Mouse (Mus musculus) MN1 (cell line): ENCODE measurements around the gene Rapgef5.

Source experiments
- DNase-seq: peaks from one replicate; pipeline ENCODE4 v3.0.0-alpha.2; 2016; ENCODE audit warnings: low spot score

The Rapgef5 gene

DNA sequence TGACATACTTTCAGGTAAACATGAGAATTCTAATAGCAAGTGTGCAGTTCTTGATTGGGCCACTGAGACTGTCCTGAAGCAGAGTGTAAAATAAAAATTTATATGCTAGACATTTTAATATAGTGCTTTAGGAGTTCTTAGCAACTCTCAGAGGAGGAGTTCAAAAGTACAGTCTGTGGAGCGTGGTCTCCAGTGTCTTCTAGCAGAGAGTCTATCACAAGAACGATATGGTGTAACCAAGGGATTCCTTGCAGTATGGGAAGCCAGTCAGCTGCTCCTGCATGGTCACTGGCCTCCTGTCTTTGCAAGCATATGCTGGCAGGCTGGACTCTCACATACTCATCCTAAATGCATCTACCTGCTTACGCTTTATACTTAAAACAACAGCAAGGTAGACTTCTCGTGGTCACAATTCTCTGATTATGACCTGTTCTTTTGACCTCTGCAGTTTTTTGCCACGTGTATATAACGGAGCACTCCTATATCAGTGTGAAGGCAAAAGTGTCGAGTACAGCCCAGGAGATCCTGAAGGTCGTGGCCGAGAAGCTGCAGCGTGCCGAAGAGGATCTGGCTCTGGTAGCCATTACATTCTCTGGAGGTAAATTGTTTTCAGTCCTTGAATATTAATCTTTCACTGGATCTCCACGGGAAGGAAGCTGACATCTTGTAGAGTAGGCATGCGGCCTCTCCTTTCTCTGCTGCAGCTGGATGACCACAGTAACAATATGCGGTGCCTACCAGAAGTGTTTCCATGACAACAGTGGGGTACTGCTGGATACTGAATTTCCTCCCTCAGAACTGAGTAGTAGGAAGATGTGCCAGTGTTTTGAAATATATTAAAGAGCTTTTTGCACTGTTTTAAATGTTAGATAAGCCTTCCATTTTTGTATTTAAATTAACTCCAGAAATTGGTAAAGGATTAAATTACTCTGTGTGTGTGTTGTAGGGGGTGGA, 204.8 kb downstream of the Rapgef5 start:
- DNase-seq: no peak

DNA sequence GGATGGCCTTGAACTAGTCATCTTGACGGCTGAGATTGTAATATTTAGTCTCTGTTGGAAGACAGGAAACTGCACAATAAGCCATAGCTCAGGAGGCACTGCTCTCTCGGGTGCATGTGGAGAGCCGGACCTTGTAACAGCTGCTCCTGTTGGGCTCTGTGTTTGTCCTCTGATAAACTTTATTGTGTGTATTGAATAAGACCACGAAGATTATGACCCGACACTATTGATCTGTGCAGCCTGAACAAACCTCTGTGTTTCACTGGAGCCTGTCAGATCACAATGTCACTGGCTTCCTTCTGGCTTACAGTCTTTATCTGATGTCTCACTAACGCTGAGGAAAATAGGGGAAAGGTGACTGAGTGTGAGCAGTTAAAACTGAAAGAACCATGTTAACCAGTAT, 205.5 kb downstream of the Rapgef5 start:
- no peak for DNase-seq

DNA sequence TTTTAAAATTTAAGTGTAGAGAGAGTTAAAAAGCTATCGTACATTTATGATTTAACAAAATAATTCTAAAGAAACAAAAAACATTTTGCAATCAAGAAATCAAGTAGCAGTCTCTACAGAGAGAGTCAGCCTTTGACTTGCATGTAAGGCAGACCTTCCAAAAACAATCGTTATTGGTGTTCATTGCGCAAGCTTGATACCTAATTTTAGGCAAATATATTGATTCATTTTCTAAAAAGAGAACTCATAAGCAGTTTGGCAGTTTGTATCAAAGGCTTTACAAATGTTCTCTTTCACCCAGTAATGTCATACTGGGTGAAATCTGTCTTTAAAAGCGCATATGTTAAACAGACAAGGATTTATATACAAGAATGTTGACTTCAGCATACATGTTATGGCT, 208.7 kb downstream of the Rapgef5 start:
- no peak for DNase-seq

DNA sequence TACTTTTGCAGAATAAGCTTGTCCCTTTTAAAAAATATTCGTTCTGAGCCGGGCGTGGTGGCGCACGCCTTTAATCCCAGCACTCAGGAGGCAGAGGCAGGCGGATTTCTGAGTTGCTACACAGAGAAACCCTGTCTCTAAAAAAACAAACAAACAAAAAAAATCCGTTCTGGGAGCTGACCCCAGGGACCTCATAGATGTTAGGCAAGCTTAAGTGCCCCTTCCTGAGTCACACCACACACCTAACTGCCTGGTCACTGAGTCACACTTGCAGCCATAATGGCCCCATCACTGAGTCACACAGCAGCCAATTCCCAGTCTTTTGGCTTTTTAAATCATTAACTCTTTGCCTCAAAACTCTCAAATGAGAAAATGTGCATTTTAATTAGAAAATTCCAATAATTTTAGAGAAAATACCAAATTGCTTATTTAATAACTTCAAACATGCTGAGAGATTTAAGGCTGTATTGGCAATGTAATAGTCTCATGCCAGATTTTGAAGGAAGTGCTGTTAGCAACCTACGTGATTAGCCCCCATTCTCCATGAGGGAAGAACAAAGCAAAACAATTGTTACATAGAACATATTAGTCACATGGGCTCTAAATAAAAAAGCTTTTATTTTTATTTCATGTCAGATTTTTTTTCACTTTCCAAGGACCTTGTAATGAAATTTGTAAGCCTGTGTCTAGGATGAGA, 211.3 kb downstream of the Rapgef5 start:
- DNase-seq: peak; percentile 27

DNA sequence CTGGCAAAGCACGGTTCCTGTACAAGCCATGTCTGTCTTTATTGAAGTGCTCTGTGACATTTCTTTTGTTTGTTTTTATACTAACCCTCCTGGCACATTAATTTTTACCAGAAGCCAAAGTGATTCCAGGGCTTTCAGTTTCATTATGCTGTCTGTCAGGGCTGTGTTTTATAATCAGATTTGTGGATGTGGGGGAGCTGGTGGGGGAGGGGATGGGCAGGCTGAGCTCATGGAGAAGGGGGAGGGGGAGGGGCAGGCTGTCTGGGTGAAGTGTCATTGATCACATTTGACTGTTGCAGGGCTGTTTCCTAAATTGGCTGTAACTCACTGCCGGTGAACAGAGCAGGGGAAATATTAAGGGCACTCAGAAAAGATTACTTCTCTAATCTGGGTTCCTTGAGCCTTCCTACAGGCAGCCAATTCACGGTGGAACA, 211.9 kb downstream of the Rapgef5 start:
- DNase-seq: peak; percentile 59

DNA sequence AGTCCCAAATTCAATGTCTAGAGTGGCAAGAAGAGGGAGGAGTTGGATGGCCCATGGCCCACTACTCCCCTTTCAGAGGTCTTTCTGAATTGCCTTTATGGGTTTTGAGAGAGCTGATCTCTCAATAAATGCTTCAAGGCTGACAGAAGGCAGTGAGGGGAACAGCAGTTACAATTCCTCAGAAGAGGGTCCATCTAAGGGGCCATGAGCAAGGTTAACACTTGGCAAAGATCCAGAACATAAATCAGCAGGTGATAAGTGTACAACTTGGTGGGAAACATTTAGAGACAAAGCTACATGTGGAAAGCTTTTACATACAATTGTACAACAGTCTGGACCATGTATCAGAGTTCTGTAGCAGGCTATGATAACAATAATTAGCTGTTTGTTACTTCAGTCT, 217.3 kb downstream of the Rapgef5 start:
- DNase-seq: no peak

DNA sequence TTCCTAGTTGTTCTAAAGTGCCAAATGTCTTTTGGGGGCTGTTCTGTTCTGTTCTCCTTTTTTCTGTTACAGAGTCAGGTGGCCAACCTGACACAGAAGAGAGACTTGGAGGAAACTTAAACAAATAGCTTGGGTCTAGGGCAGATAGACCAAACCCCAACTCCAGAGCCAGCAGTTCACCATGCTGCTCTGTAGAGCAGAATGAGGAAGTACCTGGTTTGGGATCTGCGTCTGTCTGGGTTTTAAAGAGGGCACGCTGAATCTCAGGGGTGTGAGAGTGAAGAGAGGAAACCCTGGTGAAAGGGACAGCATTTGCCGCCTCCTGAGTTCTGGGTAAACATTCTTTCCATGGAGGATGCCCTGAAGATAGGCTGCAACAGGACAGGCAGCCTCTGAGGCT, 219.9 kb downstream of the Rapgef5 start:
- DNase-seq: no peak

DNA sequence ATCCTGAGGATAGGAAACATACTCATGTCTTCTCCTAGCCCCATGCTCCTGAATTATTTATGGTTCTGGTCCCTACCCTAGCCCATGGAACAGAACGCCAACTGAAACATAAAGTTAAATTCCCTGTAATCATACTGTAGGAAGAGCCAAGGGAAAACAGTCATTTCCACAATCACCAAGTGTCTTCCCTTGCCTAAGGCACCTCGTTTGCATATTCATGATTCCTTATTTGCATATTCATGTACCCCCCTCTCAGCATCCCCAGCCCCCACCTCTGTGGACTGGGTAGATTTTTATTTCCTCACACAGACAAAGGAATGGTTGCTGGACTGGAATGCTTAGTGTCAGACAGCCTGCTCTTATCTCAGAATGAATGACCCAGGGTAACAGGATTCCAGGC, 220.6 kb downstream of the Rapgef5 start:
- DNase-seq: no peak

DNA sequence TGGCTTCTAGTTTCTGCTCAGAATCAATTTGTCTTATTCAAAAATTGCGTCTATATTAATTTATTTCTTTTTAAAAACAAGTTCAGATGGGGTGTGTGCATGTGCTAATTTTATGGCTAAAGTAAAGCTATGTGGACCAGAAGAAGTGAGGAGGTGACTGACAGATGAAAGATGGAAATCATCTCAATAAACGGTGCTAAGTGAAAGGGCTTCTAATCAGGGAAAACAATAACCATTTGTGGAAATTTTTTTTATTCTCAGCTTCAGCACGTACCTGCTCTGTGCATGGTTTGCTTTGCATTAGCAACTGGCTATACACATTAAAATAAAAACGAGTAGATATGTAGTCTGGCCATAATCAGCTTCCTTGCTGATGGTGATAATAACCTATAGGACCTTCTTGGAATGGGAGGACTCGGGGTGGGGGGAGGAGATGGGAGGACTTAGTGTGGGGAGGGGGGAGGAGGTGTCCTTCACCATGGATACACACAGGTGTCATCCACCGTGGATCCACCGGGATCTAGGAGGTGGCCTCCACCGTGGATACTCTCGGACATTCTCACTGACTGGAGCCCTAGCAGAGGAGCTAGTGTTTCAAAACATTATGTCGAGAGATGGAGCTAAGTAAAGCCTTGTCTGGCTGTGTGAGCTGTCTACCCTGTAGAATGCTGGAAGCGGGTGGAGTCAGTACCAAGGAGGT, 221.2 kb downstream of the Rapgef5 start:
- no peak for DNase-seq

DNA sequence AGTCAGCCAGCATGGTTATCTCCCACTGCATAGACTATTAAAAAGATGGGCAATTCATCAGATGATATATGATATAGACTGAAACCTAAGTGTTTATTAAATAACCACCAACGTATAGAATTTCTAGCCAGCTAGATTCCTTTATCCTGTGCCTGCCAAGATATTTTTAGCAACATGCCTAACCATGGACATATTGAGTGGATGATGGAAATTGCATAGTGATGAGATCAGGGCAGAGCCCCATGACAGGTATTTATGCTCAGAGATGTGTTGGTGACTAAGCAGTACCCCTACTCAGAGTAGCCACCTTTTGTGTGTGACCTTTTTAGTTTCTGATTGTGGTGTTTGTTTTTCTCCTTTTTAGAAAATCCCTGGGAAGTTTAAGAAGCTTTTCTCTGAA, 226.2 kb downstream of the Rapgef5 start:
- DNase-seq: no peak

DNA sequence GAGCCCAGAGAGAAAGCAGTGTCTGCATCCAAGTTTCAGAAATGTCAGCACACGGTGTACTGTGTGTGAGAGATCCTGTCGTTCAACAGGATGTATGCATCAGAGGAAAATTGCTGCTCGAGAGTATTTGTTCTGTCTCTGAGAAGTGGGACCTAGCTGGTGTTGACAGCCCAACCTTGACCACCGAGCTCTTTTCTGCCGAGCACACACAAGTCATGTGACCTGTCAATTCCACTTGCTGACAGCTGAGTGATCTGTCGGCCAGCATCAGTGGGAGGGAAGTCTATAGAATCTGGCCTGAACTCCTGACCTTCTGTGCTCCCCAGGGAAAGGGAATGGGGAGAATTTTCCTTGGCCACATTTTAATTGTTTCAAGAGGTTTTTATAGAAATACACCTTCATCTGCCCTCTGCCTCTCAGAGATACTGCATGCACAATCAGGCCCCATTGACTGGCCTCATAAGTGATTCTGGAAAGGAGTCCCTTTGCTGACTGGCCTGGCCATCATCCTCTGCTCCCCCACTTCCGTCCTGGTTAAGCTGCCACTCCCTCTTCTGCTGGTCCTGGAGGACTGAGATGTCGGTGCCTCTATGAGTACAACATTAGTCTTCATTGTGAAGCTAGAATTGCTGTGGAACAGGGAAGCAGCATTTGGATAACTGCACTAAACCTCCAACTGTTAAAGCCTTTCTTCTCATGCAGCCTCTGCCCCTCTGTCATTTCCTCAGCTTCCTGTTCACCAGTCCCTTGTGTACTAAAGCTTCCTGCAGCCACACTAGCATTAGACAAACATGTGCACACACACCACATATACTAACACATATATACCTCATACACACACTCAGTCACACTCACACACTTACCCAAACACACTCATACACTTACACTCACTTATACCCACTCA, 228.6 kb downstream of the Rapgef5 start:
- no peak for DNase-seq

DNA sequence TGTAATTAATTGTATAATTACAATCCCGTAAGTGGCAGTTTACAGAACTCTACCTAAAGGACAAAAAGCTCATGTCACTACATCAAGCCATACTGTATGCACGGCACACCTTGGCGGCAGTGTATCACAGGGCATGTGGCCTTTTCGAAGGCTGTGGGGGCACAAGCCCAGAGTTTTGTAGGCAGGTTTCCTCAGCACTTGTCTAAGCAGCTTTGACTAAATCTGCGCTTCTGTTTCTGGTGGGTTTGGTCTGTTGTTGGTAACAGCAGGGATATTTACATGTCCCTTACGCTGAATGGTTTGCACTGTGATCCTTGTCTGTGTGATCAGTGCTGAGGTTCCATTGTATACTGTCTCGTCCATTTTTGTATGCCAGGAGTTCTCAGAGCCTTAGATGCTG, 230.3 kb downstream of the Rapgef5 start:
- no peak for DNase-seq

DNA sequence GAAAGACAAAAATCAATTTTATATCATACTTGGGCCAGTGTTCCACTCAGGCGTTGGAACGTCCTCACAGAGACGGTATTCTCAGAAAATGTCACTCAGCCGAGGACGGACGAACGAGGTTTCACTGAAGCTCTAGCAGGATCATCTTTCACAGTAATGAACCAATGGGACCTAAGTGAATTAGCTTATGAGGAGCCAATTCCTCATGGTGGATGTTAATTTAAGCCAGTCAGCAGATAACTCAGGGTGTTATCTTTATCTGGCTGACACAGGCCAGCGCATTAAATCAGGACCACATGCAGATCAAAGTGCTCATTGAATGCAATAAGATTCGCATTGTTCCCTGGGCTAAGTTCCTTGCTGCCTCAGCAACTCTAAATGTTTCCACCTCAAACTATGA, 234.8 kb downstream of the Rapgef5 start:
- DNase-seq: peak; percentile 37

DNA sequence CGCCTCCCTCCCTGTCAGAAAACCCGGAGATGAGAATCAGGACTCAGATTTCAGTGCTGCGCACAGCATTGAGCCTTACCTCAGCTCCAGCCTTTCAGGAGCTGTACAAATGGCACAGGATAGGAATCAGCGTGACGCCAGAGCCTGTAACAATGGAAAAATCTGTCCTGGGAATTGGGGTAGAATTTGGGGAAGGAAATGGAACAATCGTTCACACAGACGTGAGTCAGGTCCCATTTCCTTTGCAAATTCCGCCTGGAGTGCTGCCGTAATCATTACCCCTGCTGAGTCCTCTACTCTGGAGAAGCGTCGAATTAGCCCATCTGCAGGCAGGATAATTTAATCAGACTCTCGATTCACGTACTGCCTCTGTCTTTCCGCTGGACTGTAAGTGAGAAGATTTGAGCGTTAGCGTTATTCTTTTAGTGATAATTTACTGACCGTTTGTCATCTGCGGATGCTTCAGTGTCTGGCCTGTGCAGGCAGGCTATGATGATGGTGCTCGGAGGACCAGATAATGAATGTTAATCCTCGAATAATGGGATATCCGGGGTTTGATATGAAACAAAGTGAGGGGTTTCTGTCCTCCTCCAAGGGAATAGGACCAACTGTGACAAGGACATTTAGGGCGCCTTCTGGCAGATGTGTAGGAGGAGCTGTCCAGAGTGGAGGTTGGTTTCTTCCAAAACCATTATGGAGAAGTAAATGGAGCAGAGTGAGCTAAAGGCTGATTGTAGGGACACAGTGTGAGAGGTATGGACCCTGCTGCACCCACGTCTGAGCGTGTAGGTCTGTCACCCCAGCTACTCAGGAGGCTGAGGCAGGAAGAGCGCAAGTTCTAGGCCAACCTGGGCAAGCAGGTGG, 235.5 kb downstream of the Rapgef5 start:
- DNase-seq: peak; percentile 85

DNA sequence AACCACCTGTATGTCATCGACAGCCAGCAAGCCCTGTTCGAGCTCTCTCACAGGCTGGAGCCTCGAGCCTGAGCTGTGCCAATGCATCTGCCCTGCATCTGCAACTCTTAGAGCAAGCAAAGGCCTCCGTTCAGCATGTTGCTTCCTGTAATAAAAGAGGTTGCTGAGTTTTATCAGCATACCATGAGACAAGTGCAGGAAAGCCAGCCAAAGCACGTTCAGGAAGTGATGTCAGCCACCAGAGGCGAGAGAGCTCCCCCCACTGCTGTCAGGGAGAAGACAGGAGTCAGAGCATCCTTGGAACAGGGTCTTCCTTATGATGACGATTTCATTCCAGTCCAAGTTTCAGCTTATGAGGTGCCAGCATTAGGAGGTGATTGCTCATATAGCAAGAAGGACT, 239.7 kb downstream of the Rapgef5 start:
- DNase-seq: no peak

DNA sequence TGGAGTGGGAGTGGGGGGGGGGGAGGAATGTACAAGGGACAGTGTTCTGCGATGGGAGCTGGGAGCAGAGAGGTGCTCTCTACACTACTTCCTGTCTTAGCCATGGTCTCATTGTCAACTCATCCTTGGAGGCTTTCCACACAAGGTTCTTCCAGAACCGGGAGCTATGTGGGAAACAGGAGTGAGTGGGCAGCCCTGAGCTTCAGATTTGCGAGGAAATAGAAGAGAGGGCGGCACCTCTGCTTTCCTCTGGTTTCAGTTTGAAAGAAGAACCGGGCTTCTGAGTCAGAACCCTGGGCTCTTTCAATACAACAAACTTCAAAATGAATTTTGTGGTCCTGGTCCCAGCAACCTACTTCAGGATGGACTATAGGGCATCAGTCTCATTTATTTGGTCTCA, 244.1 kb downstream of the Rapgef5 start:
- DNase-seq: no peak

DNA sequence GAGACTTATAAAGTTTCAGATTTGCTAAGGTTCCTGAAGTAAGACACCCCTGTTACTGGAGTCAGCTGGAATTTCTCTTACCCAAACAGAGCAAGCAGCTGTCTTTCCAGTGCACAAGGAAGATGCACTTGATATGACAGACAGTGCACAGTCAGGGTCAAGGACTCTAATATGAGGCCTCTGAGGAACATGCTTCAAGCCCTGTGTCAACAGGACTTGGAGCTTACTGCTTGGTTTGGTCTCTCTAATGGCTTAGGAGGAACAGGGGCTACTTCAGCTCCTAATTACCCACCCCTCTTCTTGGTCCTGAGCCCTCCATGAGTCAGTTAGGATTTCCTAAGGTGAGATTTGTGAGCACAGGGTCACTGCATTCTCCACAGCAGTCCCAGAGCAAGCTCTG, 244.6 kb downstream of the Rapgef5 start:
- no peak for DNase-seq

DNA sequence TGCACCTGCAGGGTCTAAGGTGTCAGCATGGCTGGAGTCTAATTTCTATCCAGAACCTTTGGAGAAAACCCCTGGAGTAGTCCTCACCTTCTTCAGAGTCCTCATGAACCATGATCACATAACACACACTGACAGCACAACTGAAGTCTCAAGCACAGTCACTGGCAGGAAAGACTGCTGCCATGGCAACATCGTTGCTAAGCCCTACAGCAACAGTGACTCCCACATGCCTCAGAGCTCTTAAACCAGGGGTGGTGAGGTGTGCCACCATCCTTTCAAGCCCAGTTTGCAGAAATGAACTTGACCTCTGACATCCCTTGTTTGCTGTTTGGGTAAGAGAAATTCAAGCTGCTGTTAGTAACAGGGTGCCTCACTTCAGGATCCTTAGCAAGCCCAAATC, 245.4 kb downstream of the Rapgef5 start:
- DNase-seq: no peak

DNA sequence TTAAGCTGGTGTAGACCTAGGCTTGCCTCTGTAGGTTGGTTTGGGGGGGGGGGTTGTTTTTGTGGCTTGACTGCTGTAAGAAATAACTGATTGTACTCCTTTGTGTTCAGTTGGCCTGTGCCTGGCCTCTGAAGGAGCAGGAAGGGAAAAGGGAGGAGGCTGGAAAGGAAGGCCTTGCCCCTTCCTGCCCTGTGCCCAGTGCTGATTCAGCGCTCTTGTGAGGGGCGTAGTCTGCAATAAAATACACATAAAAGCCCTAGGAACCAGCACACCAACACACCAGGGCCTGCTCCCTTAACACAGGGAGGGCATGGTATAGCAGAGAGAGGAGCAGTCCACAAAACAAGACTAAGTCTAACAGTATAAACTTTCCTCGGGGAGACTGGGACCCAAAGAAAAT, 247.0 kb downstream of the Rapgef5 start:
- no peak for DNase-seq

DNA sequence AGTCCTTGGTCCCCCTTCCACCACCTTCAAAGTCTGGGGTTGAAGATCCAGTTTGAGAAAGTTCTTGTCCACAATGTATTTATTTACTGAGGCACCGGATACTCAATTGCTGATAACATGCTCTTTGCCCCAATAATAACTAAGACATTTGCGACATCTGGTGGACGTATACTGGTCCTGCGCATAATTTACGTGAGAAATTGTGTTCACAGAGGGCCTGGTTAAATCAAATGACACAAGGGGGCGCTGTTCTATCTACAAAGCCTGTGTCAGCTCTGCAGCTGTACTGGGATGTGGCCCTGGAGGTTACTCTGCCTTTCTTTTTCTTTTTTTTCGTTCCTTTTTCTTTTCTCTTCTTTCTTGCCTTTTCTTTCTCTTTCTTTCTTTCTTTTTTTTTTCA, 248.6 kb downstream of the Rapgef5 start:
- peak; percentile 82 for DNase-seq

DNA sequence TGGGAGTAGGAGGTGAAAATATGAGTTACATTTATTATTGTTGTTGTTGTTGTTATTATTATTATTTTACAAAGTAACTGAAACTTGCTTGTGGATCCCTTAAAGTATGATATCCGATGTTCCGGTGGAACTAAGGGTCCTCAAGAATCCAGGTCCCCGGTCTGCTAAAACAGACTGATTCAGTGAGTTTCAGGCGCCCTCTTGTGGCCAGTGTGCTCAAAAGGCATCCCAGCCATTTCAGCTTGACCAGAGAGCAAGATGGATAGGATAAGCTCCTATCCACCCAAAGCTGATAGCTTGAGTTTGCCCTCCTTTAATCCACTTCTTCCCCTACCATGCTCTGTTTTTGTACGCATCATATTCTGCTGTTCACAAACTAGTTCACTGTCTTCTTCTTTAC, 252.8 kb downstream of the Rapgef5 start:
- peak; percentile 69 for DNase-seq
